Mouse (Mus musculus): ENCODE data around the gene Evi5l.

The Evi5l gene

DNA sequence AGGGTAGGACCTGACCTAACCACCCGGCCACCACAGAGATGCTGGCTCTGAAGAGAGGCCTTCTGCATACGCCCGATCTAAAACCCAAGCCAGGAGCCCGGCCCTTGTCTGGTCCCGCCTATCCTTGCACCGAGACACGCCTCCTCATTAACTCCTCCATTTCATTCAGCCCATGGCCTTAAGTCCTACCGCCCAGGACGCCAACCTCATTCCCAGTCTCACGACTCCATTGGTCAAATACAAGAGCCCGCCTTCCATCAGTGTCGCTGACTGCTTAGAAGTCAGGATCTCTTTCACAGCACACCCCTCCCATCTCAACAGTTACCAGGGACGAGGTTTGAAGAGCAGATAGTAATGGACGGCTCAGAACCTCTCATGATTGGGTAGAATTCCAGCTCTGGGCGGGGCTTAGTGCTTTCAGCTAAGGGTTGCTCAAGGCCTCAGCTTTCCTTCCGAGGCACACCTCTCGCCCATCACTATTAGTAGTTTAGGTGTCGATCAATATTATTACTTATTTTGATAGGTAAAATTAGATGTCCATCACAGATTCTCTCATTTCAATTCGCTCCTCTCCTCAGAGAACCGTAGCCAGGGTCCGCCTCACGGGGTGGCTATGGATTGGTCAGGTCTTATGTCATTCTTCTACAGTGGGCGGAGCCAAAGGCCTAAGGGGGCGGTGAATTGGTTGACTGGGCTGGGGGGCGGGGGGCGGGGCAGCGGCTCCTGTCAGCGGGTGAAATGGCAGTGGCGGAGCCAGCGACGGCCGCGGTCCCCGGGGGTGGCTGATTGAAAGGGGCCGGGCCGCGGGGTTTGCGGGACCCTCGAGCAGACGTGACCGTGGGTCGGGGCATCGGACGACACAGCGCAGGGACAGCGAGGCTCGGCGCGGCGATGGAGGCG, at the start of gene Evi5l:
Gene Evi5l, plus strand, starts transcription at position 716 of the 900 bp plus-strand sequence.
- DNase-seq (ENCODE audit: low spot score) = peak; percentile 99

DNA sequence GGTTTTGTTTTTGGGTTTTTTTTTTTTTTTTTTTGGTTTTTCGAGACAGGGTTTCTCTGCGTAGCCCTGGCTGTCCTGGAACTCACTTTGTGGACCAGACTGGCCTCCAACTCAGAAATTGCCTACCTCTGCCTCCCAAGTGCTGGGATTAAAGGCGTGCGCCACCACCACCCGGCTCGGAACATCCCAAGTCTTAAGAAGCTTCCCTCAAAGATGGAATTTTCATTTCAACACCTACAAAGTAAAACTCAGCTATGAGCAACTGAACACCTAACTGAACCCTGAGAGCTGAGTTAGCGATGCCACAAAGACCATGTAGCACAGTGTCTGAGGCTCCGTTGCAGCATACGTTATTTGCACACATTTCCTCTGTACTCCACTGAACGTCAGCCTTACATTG, 32.6 kb upstream of the Evi5l start, which contains the start of gene Cd209g:
Gene Cd209g, plus strand, starts transcription at position 301 of the 400 bp plus-strand sequence.
- no peak for DNase-seq (ENCODE audit: low spot score)

DNA sequence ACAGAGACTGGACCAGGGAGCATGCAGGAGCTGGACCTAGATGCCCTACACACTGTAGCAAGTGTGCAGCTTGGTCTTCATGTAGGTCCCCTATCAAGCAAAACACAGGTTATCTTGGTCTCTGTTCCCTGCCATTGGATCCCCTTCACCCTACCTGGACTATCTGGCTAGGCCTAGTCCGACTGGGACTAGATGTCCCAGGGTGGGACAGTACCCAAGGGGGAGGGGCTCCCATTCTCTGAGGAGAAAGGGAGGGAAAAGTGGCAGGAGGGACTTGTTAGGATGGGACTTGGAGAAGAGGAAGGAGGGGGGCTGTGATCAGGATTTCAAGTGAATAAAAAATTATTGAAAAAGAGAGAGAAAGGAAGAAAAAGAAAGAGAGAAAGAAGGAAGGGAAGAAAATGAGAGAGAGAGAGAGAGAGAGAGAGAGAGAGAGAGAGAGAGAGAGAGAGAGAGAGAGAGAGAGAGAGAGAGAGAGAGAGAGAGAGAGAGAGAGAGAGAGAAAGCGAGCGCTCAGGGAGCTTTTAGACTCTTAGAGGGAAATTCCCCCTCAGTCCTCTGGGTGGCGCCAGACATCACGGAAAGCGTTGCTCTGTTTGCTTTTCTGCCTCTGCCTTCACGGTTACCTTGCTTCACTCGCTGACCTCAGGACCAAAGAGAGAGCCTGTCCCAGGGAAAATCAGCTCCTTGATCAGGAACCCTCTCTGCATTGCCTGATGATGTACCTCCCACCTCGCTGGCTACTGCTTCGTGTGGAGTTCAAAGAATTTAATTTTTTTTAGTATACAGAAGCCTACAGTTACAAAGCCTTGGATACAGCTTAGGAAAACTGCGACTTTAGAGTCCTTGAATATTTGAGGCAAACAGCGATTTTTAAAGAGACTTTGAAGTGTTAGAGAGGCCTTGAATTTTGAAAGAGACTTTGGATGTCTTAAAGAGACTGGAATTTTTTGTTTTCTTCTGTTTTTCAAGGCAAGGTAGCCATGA, 26.4 kb upstream of the Evi5l start:
- peak; percentile 89 for DNase-seq (ENCODE audit: low spot score)

DNA sequence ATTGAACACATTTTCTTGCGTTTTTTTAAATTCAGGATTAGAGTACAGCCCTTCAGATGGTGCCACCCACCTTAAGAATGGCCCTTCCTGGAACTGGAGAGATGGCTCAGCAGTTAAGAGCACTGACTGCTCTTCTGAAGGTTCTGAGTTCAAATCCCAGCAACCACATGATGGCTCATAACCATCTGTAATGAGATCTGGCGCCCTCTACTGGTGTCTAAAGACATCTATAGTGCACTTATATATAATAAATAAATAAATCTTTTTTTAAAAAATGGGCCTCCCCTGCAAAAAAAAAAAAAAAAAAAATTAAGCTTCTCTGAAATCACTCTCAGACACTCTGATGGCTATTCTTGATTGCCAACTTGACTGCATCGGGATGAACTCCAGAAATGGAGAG, 24.6 kb upstream of the Evi5l start:
- DNase-seq (ENCODE audit: low spot score) = peak; percentile 30

DNA sequence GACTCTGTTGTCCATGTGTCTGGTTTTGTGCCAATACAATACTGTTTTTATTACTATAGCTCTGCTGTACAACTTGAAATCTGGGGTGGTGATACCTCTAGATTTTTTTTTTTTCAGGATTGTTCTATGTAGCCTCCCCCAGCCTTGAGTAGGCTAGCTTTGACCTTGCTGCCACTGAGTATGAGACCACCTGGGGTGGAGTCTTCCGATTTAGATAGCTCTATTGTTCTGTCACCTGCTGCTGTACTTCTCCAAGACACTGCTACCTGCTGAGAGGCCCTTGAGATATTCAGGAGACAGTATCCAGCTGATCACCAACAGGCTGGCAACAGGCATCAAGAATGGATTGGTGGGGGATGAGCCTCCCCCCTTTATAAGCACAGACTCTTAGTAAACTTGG, 19.1 kb upstream of the Evi5l start:
- DNase-seq (ENCODE audit: low spot score) = no peak

DNA sequence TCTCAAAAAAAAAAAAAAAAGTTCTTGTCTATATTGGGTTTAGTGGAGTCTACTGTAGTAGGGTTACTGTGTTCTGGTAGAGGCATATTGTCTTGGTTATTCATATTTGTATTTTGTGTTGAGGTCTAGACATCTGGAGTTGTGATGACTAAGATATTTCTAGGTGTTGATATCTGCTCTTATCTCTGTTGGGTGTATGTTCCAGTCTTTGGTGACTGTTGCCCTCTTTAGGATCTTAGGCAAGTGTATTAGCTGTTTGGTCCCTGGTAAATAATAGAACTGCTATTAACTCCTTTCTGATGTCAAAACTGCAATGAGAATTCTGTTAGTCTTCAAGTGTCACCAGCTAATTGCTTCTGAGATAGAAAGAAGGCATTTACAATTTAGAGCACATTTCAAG, 11.5 kb upstream of the Evi5l start:
- DNase-seq (ENCODE audit: low spot score) = no peak

DNA sequence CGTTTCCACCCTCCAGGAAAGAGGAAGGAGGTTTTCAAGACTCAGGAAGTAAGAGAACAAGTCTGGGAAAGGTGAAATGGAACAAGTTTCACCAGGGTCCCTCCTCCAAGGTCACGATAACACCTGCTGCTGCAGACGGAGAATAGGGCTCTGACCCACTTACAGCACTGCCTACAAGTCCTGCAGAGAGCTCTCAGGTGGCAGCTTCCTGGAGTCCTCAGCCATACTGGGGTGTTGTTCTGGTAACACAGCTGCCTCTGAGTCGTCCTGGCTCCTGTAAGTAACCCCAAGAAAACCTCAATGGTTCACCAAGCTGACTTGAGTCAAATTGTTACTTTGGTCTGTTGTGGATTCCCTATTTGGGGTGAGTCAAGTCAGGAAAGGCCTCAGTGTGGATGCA, 3.6 kb upstream of the Evi5l start:
- DNase-seq (ENCODE audit: low spot score) = no peak

DNA sequence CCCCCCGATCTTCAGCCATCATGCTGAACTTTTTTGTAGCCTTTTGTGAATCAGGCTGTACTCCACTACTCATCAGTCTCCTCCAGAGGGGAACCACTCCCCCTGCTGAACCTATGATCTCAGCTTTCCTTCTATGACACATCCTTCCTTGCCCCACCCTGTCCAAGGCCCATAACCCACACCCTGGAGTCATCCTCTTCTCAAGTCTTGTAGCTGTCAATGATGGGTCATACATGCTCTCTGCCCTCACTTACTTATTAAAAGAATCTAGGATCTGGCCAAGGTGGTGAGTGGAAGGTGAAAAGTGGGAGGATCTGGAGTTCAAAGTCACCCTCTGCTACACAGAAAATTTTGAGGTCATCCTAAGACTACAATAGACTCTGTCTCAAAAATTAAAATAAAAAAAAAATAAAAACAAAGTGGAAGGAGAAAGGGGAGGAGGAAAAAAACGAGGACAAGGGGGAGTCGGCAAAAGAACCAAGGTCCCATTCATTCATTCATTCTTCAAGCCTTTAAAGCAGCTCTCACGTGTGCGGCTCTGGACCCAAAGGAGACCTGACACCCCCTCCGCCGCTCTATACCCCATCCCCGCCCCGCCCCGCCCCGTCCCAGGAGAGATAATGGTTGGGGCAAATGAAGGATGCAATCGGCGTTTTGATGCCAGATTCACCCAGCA, 1.1 kb upstream of the Evi5l start:
- DNase-seq (ENCODE audit: low spot score) = peak; percentile 9

DNA sequence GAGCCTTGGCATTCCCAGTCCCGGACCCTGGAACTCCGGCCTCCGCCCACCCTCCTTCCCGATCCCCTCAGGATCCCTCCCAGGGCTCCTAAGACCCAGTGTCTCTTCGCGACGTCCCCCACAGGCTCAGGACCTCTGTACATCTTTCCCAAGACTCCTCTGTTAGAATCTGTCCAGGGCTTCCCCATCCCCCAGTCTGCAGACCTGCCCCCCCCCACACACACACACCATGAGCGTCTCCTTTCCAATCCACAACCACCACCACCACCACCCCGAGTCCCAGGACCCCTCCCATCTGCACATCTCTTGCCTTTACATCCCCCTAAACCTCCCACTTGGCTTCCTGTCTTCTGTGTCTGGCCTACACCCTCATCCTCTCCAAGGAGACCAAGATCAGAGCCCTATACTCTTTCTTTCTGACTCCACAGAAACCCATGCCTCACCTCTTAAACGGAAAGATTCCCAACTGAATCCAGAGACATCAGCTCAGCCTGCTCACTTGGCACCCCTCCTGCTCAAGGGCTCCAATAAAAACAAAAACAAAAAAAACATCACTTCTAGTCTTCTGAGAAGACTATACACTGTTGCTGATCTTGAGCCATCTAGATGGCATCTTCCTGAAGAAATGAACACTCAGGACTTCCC, 636 bp downstream of the Evi5l start:
- no peak for DNase-seq (ENCODE audit: low spot score)

DNA sequence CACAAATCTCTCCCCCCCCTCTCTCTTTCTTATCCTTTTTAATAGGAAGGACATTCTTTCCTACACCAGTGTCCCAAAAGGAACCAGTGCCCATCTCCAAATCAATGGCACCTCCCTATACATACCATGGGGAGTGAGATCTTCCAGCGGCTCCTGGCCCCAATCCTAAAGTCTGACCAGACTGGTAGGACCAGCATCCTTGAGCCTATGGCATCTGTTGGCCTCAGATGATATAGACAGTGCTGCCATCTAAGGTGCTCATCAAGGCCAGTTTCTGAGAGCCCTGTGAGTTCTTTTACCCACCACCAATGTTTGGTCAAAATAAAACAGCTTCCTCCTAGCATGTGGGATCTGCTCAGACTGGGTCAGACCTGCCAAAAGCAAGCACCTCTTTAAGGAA, 1.6 kb downstream of the Evi5l start:
- DNase-seq (ENCODE audit: low spot score) = no peak

DNA sequence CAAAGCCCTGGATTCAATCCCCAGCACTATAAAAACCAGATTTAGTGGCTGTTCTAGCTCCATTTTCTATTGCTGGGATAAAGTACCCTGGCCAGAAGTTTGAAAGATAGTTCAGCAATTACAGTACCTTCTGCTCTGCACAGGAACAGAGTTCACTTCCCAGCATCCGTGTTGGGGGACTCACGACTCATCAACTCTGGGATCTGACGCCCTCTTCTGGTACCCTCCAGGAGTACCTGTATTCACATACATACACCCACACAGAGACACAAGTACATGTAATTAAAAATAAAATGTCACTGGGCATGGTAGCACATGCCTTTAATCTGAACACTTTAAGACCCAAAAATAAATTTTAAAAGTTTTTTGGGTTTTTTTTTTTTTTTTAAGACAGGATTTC, 6.1 kb downstream of the Evi5l start:
- DNase-seq (ENCODE audit: low spot score) = no peak

DNA sequence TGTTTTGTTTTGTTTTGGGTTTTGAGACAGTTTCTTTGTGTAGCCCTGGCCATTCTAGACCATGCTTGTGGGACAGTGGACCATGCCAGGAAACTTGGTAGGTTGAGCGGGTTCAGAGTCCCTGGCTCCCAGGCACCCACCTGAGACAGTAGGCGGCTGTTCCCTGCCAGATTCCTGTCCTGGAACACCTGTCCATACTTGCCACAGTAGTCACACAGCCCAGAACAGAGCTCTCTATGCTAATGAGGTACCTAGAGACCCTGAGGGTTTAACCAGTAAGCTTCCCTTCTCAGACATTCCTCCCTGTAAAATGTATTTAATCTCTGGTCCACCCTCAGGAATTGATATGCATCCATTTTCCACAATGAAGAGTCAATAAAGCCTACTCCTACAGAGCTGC, 7.7 kb downstream of the Evi5l start:
- no peak for DNase-seq (ENCODE audit: low spot score)

DNA sequence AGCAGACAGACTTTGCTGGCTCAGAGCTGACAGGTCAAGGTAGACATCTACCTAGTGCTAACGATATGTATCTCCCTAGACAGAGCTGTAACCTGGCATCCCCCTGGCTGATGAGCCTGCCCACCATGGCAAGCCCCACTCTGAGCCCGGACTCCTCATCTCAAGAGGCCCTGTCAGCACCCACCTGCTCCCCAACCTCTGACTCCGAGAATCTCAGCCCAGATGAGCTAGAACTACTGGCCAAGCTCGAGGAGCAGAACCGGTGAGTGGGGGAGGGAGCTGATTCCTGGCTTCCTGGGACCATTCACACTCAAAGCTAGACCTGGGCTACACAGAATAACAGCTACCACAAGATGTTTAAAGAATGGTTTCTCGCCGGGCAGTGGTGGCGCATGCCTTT, 17.0 kb downstream of the Evi5l start:
- no peak for DNase-seq (ENCODE audit: low spot score)

DNA sequence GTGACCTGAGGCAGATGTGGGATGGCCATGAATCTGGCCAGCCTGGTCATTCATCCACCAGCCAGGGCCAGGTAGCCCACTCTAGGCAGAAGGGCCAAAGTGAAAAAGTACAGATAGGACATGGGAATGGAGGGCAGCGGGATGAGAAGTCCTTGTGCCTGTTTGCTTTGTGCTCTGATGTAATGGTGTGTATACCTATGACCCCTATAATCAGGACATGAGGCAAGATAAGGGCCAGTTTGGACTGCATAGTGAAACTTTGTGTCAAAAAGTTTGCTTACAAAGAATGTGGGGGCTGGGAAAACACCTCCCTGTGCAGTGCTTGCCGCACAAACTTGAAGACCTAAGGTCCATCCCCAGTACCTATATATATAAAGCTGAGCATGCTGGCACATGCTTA, 19.8 kb downstream of the Evi5l start:
- no peak for DNase-seq (ENCODE audit: low spot score)

DNA sequence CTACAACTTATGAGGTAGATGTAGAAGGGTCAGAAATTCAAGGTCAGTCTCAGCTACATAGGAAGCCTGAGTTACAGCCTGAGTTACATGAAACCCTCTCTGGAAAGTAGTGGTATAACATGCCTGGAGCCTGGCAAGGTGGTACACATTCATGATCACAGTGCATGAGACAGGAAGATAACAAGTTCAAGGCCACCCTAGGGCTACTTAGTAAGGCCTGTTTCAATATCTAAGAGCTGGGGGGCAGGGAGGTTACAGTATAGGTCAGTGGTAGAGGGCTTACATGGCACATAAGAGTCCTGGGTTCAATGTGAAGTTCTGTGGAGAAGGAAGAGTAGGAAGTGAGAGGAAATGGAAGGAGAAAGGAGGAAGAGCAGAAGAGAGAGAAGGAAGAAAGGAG, 22.2 kb downstream of the Evi5l start:
- no peak for DNase-seq (ENCODE audit: low spot score)

DNA sequence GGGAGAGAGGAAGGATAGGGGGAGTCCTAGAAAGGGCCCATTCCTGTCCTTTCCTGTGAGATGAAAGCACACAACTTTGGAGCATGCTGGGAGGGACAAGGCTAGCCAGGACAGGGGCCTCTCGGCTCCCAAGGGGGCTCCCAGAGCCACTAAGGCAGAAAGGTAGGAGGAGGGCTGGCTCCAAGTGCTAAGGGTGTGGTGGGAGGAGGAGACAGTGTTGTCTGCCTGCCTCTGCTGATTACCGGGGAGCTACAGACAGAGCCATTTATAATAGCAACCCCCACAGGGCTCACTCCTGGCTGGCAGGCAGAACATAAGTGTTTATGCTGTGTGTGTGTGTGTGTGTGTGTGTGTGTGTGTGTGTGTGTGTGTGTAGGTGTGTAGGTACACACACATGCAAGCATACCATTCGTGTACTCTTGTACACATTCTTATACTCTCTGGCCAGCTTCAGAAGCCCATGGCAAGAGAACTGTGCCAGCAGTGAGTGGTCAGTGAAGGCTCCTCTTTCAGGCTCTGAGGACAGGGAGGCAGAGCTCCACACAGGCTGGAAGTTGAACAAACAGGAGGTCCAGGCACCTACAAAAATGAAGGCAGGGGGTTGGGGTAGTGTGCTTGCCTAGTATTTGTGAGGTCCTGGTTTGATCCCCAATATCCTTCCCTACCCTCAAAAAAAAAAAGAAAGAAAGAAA, 22.8 kb downstream of the Evi5l start:
- no peak for DNase-seq (ENCODE audit: low spot score)

DNA sequence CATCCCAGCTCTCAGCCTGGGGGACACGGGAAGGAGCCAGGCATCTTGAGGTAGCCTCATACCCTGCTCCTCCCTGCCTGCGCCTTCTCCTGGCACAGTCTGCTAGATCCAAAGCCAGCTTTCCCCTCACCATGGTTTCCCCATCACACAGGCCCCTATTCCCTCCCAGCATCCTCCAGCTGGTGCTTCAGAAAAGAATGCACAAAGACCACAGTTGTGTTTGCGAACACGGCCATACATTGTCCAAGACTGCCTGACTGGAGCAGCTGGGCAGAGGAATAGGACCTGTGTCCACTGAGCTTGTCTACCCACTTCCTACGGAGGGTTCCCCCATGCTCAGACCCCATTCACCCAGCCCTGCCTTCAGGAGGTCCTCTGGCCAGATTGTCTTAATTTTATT, 25.9 kb downstream of the Evi5l start:
- DNase-seq (ENCODE audit: low spot score) = no peak

DNA sequence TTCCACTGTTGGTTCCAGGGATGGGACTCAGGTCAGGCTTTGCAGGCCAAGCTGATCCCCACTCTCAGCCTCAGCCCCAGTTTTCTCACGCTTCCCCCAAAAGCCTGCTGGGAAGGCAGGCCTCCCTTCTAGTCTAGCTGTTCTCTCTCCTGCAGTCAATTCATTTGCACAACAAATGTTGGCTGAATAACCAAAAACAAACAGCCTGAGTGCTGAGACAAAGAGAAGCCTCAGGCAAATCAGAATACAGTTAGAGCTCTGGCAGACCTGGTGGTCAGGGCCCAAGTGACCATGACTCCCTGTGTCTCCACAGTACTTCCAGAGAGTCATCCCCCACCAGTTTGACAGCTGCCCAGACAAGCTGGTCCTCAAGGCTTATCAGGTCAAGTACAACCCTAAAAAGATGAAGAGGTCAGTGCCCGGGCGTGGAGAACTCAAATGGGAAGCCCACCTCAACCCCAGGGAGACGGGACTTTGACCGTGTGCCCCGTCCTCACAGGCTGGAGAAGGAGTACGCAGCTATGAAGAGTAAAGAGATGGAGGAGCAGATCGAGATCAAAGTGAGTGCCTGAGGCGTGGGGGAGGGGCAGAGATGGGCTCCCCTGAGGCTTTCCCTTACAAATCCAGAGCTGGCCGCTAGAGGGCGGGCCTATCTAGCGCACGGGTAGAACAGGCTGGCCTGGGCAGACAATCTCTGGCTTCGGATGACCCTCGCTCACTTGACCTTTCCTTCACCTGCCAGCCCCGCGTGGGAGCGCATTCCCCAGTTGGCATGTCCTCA, 26.6 kb downstream of the Evi5l start:
- DNase-seq (ENCODE audit: low spot score) = peak; percentile 91

DNA sequence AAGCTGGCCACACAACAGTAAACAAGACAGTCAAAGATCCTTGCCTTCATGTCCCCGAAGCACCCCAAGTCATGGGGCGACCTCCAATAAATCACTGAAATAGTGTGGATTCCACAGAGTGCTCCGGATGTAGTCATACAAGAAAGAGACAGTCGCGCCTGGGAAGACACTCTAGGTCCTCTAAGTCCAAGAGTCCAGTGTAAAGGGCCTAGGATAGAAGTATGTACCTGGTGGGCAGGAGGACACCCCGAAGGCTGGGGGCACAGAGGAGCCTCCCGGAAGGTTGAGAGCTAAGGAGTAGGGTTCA, 27.2 kb downstream of the Evi5l start:
- no peak for DNase-seq (ENCODE audit: low spot score)

DNA sequence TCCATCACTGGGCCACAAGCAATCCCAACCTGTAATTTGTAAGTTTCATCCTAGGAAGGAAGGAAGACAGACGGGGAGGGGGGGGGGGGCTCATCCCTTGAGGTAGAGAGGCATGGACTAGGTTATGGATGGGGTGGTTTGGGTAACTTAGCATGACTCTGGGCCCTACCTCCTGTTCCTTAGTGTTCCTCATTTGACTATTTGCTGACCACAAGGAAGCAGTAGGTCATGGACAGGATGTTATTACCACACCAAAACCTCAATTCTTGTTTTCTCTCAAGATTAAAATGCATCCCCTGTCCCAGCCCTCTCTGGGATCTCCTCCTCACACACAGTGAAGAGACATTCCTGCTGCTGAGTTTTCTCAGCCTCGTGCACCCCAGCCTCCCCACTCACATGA, 35.0 kb downstream of the Evi5l start:
- DNase-seq (ENCODE audit: low spot score) = no peak

All from embryo, embryonic 10.5 days (tissue).